Mouse (Mus musculus): ENCODE data around the gene Sp7.

GRCm38 (mm10) chr15:102383671-102384070 lies 16.7 kb upstream of the Sp7 start:
- TF ChIP-seq POLR2A (IDR thresholded peaks at IDR 0.05; ENCODE audit: insufficient read length, low read depth) (no peak), USF1 (IDR thresholded peaks at IDR 0.05; ENCODE audit: low read depth) (no peak), POLR2AphosphoS2 (IDR thresholded peaks at IDR 0.05; ENCODE audit: insufficient read length, low read depth) (no peak), REST (IDR thresholded peaks at IDR 0.05; ENCODE audit: insufficient read depth, insufficient read length) (no peak), TCF3 (IDR thresholded peaks at IDR 0.05; ENCODE audit: insufficient read length, low read depth) (no peak), E2F4 (IDR thresholded peaks at IDR 0.05; ENCODE audit: insufficient read depth) (no peak), TCF12 (IDR thresholded peaks at IDR 0.05; ENCODE audit: insufficient read depth, poor library complexity, severe bottlenecking) (no peak)

Data from myocyte (in vitro differentiated cells).